Mouse (Mus musculus) embryonic facial prominence, embryonic 13.5 days (tissue): ENCODE measurements around the gene Sh3bgrl2. TPM values are rescaled to one million over a fixed set of nuclear protein-coding genes. Genes with fewer than 3 reads are reported as not detected.

ENCODE experiments used
- ATAC-seq: fragments of 200-750 bp; cut with Nextera tagmentation; 2 replicates; pipeline ENCODE4 v1.8.0; 2017; ENCODE audit warnings: low read depth; ENCODE audit not compliant: insufficient number of reproducible peaks, insufficient read depth, low FRiP score, low TSS enrichment
- H3K27ac ChIP-seq: fragments of 300-500 bp; sonication (generic); 2 replicates; pipeline ENCODE4 v1.5.1; 2015; ENCODE audit warnings: moderate library complexity, mild to moderate bottlenecking, inconsistent platforms
- H3K27me3 ChIP-seq: fragments of 300-500 bp; sonication (generic); 2 replicates; pipeline ENCODE4 v1.6.1; 2015; ENCODE audit warnings: mild to moderate bottlenecking, inconsistent platforms
- H3K36me3 ChIP-seq: fragments of 300-500 bp; sonication (generic); 2 replicates; pipeline ENCODE4 v1.6.1; 2015; ENCODE audit warnings: mild to moderate bottlenecking, inconsistent platforms
- H3K4me1 ChIP-seq: fragments of 300-500 bp; sonication (generic); 2 replicates; pipeline ENCODE4 v1.6.1; 2015; ENCODE audit warnings: inconsistent platforms
- H3K4me2 ChIP-seq: fragments of 300-500 bp; sonication (generic); 2 replicates; pipeline ENCODE4 v1.6.1; 2015; ENCODE audit warnings: moderate library complexity, mild to moderate bottlenecking, inconsistent platforms
- H3K4me3 ChIP-seq: fragments of 300-500 bp; sonication (generic); 2 replicates; pipeline ENCODE4 v1.5.1; 2015; ENCODE audit warnings: mild to moderate bottlenecking, inconsistent platforms
- H3K9ac ChIP-seq: fragments of 300-500 bp; sonication (generic); 2 replicates; pipeline ENCODE4 v1.6.1; 2015; ENCODE audit warnings: mild to moderate bottlenecking, inconsistent platforms
- H3K9me3 ChIP-seq: fragments of 300-500 bp; sonication (generic); 2 replicates; pipeline ENCODE4 v1.6.1; 2016; ENCODE audit warnings: inconsistent platforms
- WGBS: fragments of 180-500 bp; shearing (Covaris S2); methylation state at CpG from one replicate; pipeline ENCODE4 v1.1.7; 2015; ENCODE audit warnings: mixed read lengths; 5-methylcytosine and 5-hydroxymethylcytosine counted together
- polyA plus RNA-seq: library from polyadenylated mRNA; unstranded; fragments of >200 nt; fragmentation: Nextera tagmentation; extraction: Ambion mirVana; gene quantifications from 2 replicates; pipeline ENCODE4 v1.2.1, GENCODE M21; 2015

Sh3bgrl2 gene
- polyA plus RNA-seq, 1 experiment from 2014 or later: 14.5 TPM

- Histone ChIP-seq H3K9ac (no peak overlapping the region), H3K4me2 (no peak overlapping the region), H3K4me3 (no peak overlapping the region), H3K27me3 (no peaks in the 10 kb centered on the region), H3K27ac (no peak overlapping the region), H3K9me3 (no peaks in the 10 kb centered on the region), H3K4me1 (peaks cover 19% of the 10 kb centered on the region), H3K36me3 (no peaks in the 10 kb centered on the region)
- ATAC-seq: no peak
- WGBS: 51% methylated on average over 7 of the region's 7 CpGs
Measured at GRCm38 (mm10) chr9:83576018-83576688, 28.0 kb downstream of the Sh3bgrl2 start.

- Histone ChIP-seq H3K4me1 (peaks cover 19% of the 10 kb centered on the region), H3K4me2 (no peak overlapping the region), H3K9ac (no peak overlapping the region), H3K36me3 (no peaks in the 10 kb centered on the region), H3K27ac (no peak overlapping the region), H3K4me3 (no peak overlapping the region), H3K9me3 (no peaks in the 10 kb centered on the region), H3K27me3 (no peaks in the 10 kb centered on the region)
- ATAC-seq: no peak
- WGBS: 20% methylated on average over 3 of the region's 3 CpGs
Measured at GRCm38 (mm10) chr9:83576689-83577057, 28.5 kb downstream of the Sh3bgrl2 start.

- ATAC-seq: no peak
- peaks cover 19% of the 10 kb centered on the region for H3K4me1 ChIP-seq
- no peak overlapping the region for H3K4me2 ChIP-seq
- no peak overlapping the region for H3K4me3 ChIP-seq
- H3K36me3 ChIP-seq: no peaks in the 10 kb centered on the region
- no peaks in the 10 kb centered on the region for H3K27me3 ChIP-seq
- H3K9ac ChIP-seq: 0 out of 2 replicates have a peak overlapping the region, but pooled peaks have one; percentile 21
- H3K9me3 ChIP-seq: no peaks in the 10 kb centered on the region
- H3K27ac ChIP-seq: no peak overlapping the region
- 84% methylated on average over 7 of the region's 7 CpGs for WGBS
Measured at GRCm38 (mm10) chr9:83577260-83577659, 29.1 kb downstream of the Sh3bgrl2 start.

GRCm38 (mm10) chr9:83579049-83579448, 30.9 kb downstream of the Sh3bgrl2 start:
- no peak for ATAC-seq
- Histone ChIP-seq H3K27ac (no peak overlapping the region), H3K9ac (no peak overlapping the region), H3K27me3 (no peaks in the 10 kb centered on the region), H3K36me3 (no peaks in the 10 kb centered on the region), H3K9me3 (no peaks in the 10 kb centered on the region), H3K4me3 (no peak overlapping the region), H3K4me1 (peaks cover 11% of the 10 kb centered on the region; the same call in 1 of the 2 replicates), H3K4me2 (no peak overlapping the region)
- WGBS: 79% methylated on average over 4 of the region's 4 CpGs

- ATAC-seq: no peak
- Histone ChIP-seq H3K4me2 (no peak overlapping the region), H3K27ac (no peak overlapping the region), H3K9ac (no peak overlapping the region), H3K9me3 (no peaks in the 10 kb centered on the region), H3K4me3 (no peak overlapping the region), H3K36me3 (no peaks in the 10 kb centered on the region), H3K27me3 (no peaks in the 10 kb centered on the region), H3K4me1 (no peaks in the 10 kb centered on the region)
- whole genome bisulfite sequencing: 53% methylated on average over 7 of the region's 7 CpGs
Measured at GRCm38 (mm10) chr9:83582748-83583147, 34.6 kb downstream of the Sh3bgrl2 start.

- no peak overlapping the region for H3K27ac ChIP-seq
- no peaks in the 10 kb centered on the region for H3K36me3 ChIP-seq
- no peaks in the 10 kb centered on the region for H3K9me3 ChIP-seq
- peaks cover 3% of the 10 kb centered on the region; the same call in 1 of the 2 replicates for H3K4me1 ChIP-seq
- 88% methylated on average over 17 of the region's 17 CpGs for WGBS
- H3K9ac ChIP-seq: no peak overlapping the region
- H3K27me3 ChIP-seq: no peaks in the 10 kb centered on the region
- no peak overlapping the region for H3K4me3 ChIP-seq
- no peak overlapping the region for H3K4me2 ChIP-seq
- ATAC-seq: no peak
Measured at GRCm38 (mm10) chr9:83586316-83587050, 38.4 kb downstream of the Sh3bgrl2 start.

- Histone ChIP-seq H3K27me3 (no peaks in the 10 kb centered on the region), H3K9ac (no peak overlapping the region), H3K4me3 (no peak overlapping the region), H3K36me3 (no peaks in the 10 kb centered on the region), H3K4me2 (no peak overlapping the region), H3K4me1 (peaks cover 6% of the 10 kb centered on the region), H3K9me3 (no peaks in the 10 kb centered on the region), H3K27ac (no peak overlapping the region)
- ATAC-seq: no peak
- 87% methylated on average over 9 of the region's 9 CpGs for WGBS
Measured at GRCm38 (mm10) chr9:83587116-83587515, 39.0 kb downstream of the Sh3bgrl2 start.

GRCm38 (mm10) chr9:83589063-83589462, 40.9 kb downstream of the Sh3bgrl2 start:
- no peaks in the 10 kb centered on the region for H3K27me3 ChIP-seq
- WGBS: 91% methylated on average over 2 of the region's 2 CpGs
- H3K27ac ChIP-seq: no peak overlapping the region
- no peak for ATAC-seq
- H3K36me3 ChIP-seq: no peaks in the 10 kb centered on the region
- H3K4me3 ChIP-seq: no peak overlapping the region
- no peak overlapping the region for H3K4me2 ChIP-seq
- H3K4me1 ChIP-seq: peaks cover 10% of the 10 kb centered on the region
- no peak overlapping the region for H3K9ac ChIP-seq
- H3K9me3 ChIP-seq: no peaks in the 10 kb centered on the region

- WGBS: 62% methylated on average over 14 of the region's 14 CpGs
- Histone ChIP-seq H3K36me3 (no peaks in the 10 kb centered on the region), H3K4me2 (no peak overlapping the region), H3K4me3 (no peak overlapping the region), H3K9ac (no peak overlapping the region), H3K9me3 (no peaks in the 10 kb centered on the region), H3K27ac (no peak overlapping the region), H3K4me1 (peaks cover 10% of the 10 kb centered on the region), H3K27me3 (no peaks in the 10 kb centered on the region)
- ATAC-seq: no peak
Measured at GRCm38 (mm10) chr9:83589680-83590467, 41.7 kb downstream of the Sh3bgrl2 start.

GRCm38 (mm10) chr9:83591848-83592456, 43.8 kb downstream of the Sh3bgrl2 start:
- Histone ChIP-seq H3K9ac (no peak overlapping the region), H3K4me2 (no peak overlapping the region), H3K4me1 (peaks cover 10% of the 10 kb centered on the region), H3K27ac (no peak overlapping the region), H3K27me3 (no peaks in the 10 kb centered on the region), H3K4me3 (no peak overlapping the region), H3K36me3 (no peaks in the 10 kb centered on the region), H3K9me3 (no peaks in the 10 kb centered on the region)
- WGBS: 55% methylated on average over 10 of the region's 10 CpGs
- ATAC-seq: no peak

GRCm38 (mm10) chr9:83593811-83594210, 45.7 kb downstream of the Sh3bgrl2 start:
- H3K36me3 ChIP-seq: no peaks in the 10 kb centered on the region
- no peak for ATAC-seq
- no peak overlapping the region for H3K9ac ChIP-seq
- 90% methylated on average over 5 of the region's 5 CpGs for whole genome bisulfite sequencing
- H3K4me3 ChIP-seq: no peak overlapping the region
- no peak overlapping the region for H3K4me2 ChIP-seq
- no peak overlapping the region for H3K27ac ChIP-seq
- peaks cover 10% of the 10 kb centered on the region for H3K4me1 ChIP-seq
- no peaks in the 10 kb centered on the region for H3K9me3 ChIP-seq
- no peaks in the 10 kb centered on the region for H3K27me3 ChIP-seq
